Mouse (Mus musculus): ENCODE measurements around the gene Pla2g3.

The Pla2g3 gene

DNA sequence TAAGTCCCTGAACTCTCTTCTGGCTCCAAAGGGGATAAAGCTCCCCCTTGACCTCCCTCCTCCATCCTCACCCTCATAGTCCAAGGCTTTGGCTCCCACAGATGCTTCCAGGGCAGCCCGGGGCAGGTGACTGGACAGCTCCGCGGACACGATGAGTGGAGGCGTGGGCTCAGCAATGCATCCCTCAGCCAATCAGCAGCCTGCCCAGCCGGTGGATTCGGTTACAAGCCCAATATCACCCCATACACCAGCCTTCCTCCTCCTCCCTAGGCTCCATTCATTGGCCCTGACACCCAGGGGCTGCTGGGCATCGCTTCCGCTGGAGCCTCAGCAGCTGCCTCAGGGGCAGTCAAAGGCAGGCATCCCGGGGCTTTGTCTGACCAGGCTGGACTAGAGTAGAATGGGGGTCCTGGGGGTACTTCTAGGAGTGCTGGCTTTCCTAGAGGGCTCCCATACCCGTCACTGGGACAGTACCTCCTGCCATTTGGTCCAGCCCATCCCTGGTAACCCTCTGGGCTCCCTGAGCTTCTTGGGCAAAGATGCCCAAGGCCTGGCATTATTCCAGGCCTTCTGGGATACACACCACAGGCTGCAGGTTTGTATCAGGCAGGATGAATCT is at the start of gene Pla2g3:
TSS of gene Pla2g3 (plus strand) at position 333 of the 619 bp plus-strand sequence.
- no peak for DNase-seq

DNA sequence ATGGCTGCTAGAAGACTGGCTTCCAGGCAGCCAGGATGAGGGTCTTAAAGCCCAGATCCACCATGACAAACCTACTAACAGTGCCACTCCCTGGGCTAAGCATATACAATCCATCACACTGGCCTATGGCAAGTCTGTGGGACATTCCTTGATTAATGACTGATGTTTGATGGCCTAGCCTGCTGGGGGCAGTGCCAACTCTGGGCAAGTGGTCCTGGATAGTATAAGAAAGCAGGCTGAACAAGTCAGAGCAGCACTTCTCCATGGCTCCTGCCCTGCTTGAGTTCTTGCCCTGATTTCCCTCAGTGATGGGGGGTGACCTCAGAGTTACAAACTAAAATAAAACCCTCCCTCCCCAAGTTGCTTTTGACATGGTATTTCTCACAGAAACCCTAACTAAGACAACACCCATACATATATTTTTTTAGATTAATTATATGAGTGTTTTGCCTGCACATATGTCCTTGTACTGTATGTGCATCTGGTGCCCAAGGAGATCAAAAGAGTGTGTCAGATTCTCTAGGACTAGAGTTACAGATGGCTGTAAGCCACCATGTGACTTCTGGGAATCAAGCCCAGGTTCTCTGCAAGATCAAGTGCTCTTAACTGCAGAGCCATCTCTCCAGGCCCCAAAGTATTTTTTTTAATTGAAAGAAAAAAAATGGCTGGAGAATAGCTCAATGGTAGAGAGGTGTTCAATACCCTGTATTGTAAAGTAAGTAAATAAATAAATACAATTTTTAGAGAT is 46.2 kb upstream of the Pla2g3 start:
- no peak for DNase-seq

DNA sequence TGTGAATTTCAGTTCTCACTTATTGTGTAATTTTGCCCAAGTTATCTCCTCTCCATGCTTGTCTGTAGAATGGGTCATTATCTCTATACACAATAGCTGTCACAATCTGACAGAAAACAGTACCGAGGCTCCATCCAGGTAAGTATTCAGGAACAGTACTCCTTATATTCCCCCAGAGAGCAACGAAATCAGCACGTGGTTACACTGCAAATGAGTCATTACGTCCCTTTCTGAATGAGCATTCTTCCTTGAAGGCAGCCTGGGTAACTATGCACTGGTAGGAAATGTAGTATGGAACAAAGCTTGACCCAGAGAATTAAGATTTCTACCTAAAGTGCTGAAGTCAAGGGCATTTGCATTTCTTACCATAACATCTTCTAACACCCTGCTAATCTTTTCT is 45.4 kb upstream of the Pla2g3 start:
- no peak for DNase-seq

DNA sequence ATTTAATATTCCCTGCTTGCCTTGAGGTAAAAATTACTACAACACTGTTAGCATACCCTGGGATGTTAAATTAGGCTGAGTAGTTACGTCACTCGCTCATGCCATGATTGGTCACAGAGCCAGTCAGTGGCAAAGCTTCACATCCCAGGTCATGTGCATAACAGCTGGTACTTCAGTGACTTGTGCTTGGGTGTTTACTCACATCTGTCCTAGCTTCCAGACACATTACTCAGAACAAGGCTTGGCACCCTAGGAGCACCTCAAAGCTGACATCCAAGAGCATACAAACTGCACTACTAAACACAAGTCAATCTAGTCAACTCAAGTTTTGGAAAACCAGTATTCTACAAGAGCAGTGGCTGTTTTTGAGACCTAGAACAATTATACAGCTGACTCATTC is 45.0 kb upstream of the Pla2g3 start:
- no peak for DNase-seq

- DNase-seq, result no peak
Observed at GRCm38 (mm10) chr11:3444875-3445274, 43.2 kb upstream of the Pla2g3 start.

DNA sequence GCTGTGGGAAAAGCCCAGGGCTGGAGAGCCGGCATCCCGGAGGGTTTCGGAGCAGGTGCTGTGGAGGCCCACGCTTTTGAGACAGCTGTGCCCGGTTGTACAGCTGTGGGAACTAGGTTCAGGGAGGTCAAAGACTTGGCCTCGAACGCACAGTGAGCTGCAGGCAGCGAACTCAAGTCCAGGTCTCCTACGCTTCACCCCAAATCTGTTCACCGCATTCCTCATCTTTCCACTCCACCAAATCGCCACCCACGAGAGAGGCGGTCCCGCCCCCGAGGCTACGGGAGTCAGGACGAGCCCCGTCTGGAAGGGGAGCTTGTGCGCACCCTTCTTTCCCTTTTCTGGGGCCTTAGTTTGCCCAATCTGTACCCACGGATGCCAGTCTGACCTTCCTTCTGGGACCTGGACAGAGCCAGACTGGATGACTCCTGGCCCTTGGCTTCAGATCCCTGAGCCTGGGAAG is 36.4 kb upstream of the Pla2g3 start:
- peak in 1 of 2 experiments; percentile 52 for DNase-seq

DNA sequence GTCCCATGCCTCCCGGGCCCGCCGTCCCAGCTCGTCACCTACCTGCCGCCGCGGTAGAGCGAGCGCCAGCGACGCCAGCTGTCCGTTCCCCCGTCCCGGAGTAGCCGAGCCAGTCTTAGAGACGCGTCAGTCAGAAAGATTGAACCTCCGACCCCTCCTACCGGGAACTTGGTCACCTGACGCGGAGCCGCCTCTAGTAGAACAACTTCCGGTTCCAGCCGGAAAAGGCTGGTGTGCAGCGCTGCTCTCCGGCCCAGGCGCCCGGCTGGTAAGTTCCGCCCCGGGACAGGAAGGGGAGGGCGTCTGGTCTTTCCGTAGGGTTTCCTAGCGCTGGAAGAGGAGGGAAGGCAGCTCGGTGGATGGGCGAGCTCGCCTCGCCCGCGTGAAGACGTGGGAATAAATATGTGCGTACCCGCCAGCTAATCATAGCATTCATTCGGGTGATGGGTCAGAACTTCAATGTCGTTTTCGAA is 35.9 kb upstream of the Pla2g3 start, which contains the start of gene Rnf185:
TSS of gene Rnf185 (minus strand) at position 197 of the 473 bp plus-strand sequence.
- peak; percentile 95 to 96 for DNase-seq

GRCm38 (mm10) chr11:3452769-3453168 is 35.3 kb upstream of the Pla2g3 start:
- DNase-seq, result peak; percentile 36 to 37

GRCm38 (mm10) chr11:3453467-3453866 is 34.6 kb upstream of the Pla2g3 start:
- DNase-seq, result peak in 1 of 2 experiments; percentile 28

DNA sequence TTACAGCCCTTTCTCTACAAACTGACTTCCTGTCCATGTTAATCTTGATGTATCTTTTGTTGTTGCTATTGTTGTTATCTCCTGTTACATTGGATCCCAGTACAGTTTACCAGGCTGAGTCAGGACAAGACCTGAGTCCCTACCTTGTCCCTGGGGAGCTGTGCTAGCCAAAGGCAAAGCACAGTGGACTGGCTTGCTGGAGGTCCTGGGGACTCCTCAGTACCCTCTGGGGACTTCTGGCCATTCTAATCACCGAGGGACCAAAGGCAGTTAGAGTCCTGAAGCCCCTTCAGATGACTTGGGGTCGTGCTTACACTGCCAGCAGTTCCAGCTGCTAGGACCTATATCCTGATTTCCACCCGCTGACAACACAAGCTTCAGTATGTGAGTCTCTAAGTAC is 33.6 kb upstream of the Pla2g3 start:
- DNase-seq, result no peak

- peak; percentile 56 to 82 for DNase-seq
Observed at GRCm38 (mm10) chr11:3456354-3456753, 31.7 kb upstream of the Pla2g3 start.

DNA sequence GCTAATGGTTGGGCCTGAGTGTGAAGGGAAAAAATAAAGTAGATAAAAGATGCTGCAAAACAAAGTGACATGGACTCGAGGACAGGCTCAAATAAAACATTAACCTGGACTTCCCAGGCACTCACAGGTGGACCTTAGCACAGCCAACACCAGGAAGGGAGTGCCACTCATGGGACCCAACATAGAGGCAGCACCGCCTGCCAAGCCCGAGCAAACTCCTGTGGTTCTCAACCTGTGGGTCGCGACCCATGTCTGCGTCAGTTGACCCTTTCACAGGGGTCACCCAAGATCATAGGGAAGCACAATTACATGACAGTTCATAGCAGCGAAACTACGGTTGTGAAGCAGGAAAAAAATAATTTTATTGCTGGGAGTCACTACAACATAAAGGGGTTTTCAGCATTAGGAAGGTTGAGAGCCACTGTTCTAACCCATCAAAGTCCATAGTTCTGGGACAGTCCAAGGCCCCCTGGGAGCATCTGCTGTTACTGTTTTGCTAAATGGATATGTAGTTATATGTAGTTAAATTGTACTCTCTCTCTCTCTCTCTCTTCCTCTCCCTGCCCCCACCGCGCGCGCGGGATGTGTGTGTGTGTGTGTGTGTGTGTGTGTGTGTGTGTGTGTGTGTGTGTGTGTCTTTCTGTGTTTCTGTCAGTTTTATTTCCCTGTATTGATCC is 29.5 kb upstream of the Pla2g3 start:
- peak; percentile 61 to 74 for DNase-seq

DNA sequence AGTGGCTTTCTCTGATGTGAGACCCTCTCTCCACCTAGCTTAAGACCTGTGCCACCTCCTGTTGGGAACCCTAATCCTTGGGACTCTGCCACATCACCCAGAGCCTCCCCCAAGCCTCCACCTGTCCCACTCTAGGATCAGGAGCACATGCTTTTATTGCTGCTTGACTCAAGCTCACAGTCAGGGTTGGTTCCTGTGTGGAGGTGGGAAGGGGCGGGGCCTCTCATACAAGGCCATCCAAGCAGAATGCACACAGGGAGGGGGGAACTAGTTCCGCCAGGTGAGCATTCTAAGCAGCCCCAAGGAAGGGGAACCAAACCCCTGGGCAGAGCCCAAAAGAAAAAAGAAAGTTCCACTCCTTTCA is 29.0 kb upstream of the Pla2g3 start:
- peak in 1 of 2 experiments; percentile 33 for DNase-seq

DNA sequence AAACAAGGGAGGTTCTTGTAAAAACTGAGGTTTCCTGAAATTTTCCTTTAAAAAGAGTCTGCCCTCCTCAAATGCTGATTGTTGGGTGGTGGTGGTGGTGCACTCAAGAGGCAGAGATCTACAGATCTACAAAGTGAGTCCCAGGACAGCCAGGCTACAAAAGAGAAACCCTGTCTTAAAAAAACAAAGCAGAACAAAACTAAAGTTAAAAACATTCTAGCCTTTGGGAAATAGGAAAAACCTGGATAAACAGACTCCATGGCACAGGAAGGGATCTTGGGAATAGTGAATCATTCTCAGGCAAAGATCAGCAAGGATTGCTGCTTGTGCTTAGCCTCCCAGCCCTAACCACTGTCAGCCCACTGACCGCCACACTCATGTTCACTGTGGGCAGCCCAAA is 25.2 kb upstream of the Pla2g3 start:
- DNase-seq, result no peak

DNA sequence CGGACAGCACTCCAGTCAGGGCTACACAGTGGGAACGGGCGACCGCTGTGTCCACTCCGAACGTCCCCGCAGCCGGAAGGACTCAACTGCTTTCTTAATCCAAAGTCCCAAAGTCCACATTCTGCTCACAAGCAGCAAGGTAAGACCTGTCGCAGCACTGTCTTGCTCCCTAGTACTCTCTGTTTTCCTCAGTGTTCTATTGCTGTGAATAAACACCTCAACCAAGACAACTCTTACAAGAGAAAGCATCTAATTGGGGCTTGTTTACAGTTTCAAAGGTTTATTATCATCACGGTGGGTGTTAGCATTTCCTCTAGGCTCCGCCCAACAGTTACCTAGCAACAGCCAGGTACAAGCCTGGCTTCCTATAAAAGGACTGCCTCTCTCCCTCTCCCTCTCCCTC is 16.6 kb upstream of the Pla2g3 start:
- DNase-seq, result peak; percentile 62 to 65

DNA sequence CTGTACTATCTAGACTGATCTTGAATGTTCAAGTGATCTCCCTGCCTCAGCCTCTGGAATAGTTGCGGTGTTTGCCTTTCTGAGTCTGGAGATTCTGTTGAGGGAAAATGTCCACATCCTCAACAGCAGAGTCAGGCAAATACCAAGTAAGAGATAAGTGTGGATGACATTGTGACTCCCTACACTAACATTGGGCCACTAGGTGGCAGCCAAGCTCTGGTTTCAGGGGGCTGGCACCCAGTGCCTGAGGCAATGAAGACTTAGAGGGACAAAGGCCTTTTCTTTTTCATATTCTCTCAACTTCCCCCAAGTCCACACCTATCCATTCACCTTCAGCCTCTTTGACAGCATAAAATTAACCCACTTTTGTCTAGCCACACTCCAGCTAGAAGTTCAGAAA is 15.6 kb upstream of the Pla2g3 start:
- peak; percentile 67 to 88 for DNase-seq

- DNase-seq, result peak in 1 of 2 experiments; percentile 52
Observed at GRCm38 (mm10) chr11:3474480-3475115, 13.5 kb upstream of the Pla2g3 start.

DNA sequence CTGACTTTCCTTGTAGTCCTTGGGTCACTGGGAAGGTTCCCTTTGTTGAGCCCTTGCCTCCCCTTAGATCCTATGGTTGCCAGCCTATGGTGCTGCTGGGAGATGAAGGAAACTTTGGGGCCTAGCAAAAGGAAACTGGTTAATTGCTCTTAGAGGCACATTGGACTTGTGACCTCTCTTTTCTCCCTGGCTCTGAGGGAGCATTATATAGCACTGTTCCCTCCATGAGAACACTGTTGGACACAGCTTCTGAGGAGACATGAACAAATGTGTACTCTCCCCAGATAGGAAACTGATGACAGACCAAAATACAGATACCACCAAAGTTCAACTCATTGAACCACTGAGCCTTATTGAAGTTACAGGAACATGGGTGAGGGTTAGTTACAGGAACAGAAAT is 12.6 kb upstream of the Pla2g3 start:
- no peak for DNase-seq

DNA sequence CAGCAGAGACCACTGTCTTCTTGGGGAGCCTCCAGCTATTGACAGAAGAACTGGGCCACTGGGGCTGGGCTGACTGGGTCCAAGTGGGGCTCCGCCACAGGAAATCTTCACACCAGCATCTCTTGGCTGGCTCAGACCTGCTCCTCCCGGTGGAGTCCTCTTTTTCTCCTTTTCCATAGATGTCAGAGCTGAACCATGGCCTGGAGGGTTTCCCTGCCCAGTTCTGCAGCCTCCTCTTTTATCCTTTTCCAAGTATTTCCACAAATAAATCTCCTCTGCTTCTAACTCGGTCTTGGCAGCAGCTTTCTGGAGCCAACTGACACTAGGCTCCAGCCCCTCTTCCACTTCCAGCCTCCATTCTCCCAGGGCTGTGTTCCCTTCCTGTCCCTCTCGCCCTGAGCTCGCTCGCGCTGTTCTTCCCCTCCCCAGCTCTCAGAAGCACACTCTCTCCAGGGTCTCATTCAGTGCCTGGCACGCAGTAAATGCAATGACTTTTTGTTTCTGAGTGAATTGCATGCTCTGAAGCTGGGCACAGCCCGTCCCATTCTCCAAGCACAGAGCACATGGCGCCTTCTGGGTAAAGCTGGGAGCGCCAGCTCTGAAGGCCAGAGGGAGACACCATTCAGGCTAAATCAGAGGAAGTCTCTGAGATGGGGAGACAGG is 4.0 kb upstream of the Pla2g3 start:
- DNase-seq, result no peak

- DNase-seq, result no peak
Observed at GRCm38 (mm10) chr11:3486349-3486748, 1.7 kb upstream of the Pla2g3 start.

DNA sequence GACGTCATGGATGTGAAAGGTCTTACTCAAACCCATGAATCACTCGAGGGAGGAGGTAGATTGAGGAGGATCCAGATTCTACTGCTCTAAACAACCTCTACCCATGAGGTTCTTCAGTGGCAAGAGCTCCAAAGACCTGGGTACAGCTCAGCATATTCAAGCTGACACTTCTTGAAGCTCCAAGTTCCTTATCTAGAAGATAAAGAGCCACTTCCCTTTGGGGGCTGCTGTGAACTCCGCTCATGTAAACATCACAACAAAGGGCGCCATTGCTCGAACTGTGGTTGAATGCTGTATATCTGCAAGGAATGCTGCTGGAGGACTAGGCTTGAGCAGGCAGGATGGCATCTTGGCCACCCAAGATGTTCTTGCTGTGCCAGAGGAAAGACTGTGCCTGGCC is 952 bp downstream of the Pla2g3 start:
- DNase-seq, result no peak

- no peak for DNase-seq
Observed at GRCm38 (mm10) chr11:3492748-3493147, 4.7 kb downstream of the Pla2g3 start.

GRCm38 (mm10) chr11:3494857-3495256 is 6.8 kb downstream of the Pla2g3 start:
- DNase-seq, result no peak
